Mouse (Mus musculus): ENCODE results near the gene 1700029J07Rik.
A peak's percentile ranks its signal among the peaks of the same experiment; 100 is the strongest.

DNA sequence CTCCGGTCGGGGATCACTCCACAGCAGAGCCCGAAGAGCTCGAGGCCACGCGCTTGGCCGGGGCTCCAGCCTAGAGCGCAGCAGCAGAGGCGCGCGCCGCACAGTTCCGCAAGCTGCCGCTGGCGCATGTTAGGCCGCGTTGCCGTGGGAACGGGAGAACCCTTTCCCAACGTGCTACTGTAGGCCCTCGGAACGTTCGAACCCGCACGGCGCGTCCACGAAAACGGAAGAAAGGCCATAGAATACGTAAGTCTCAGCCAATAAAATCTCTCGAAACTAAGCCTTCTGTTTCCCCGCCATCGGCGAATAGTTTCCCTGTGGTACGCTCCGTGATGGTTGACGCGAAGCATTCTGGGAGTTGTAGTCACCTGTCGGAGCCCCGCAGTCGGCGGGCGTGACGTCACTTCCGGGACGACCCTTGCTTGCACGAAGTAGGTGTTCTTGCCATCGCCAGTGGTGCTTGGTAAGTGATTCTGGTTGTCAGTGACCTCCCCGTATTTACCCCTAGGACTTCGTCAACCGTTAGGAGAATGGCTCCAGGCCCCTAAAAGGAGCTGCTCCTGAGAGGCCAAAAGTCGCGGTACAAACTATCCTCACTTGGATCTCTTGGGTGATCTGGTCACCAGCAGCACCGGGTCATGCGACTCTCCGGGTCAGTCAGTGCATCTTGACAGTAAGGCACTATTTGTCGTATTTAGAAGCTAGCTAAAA, at the start of gene 1700029J07Rik, which contains the start of gene Ufsp2:
- 0 out of 2 replicates have a peak, but pooled peaks have one; percentile 43 for TF ChIP-seq POLR2A (IDR thresholded peaks at IDR 0.05; ENCODE audit: borderline replicate concordance, low read depth, low read length)
- TF ChIP-seq CTCF (IDR thresholded peaks at IDR 0.05; ENCODE audit: low read depth, low read length) = no peak

Measured in bone marrow macrophage, adult 2 months (primary cell).